Mouse (Mus musculus): Measurements from ENCODE around the gene Pde4d.

Gene Pde4d

GRCm38 (mm10) chr13:109380149-109380548, 930.4 kb downstream of the Pde4d start:
- in situ Hi-C loops (cut with MboI), result no loop called here

- in situ Hi-C loops (cut with MboI), result no loop called here
Measured at GRCm38 (mm10) chr13:109388626-109389220, 939.0 kb downstream of the Pde4d start.

- in situ Hi-C loops (cut with MboI), result no loop called here
Measured at GRCm38 (mm10) chr13:109402396-109402795, 952.6 kb downstream of the Pde4d start.

GRCm38 (mm10) chr13:109402936-109403335, 953.2 kb downstream of the Pde4d start:
- in situ Hi-C loops (cut with MboI), result no loop called here

- in situ Hi-C loops (cut with MboI), result no loop called here
Measured at GRCm38 (mm10) chr13:109406341-109406740, 956.6 kb downstream of the Pde4d start.

GRCm38 (mm10) chr13:109407371-109407770, 957.6 kb downstream of the Pde4d start:
- in situ Hi-C loops (cut with MboI), result no loop called here

GRCm38 (mm10) chr13:109420426-109420825, 970.7 kb downstream of the Pde4d start:
- in situ Hi-C loops (cut with MboI), result no loop called here

- in situ Hi-C loops (cut with MboI), result no loop called here
Measured at GRCm38 (mm10) chr13:109424906-109425305, 975.2 kb downstream of the Pde4d start.

- in situ Hi-C loops (cut with MboI), result no loop called here
Measured at GRCm38 (mm10) chr13:109425548-109425947, 975.8 kb downstream of the Pde4d start.

GRCm38 (mm10) chr13:109426058-109426457, 976.3 kb downstream of the Pde4d start:
- in situ Hi-C loops (cut with MboI), result no loop called here

GRCm38 (mm10) chr13:109427541-109427940, 977.8 kb downstream of the Pde4d start:
- in situ Hi-C loops (cut with MboI), result no loop called here

- in situ Hi-C loops (cut with MboI), result no loop called here
Measured at GRCm38 (mm10) chr13:109429544-109429943, 979.8 kb downstream of the Pde4d start.

- in situ Hi-C loops (cut with MboI), result no loop called here
Measured at GRCm38 (mm10) chr13:109437231-109437776, 987.6 kb downstream of the Pde4d start.

GRCm38 (mm10) chr13:109439436-109440161, 989.9 kb downstream of the Pde4d start:
- in situ Hi-C loops (cut with MboI), result no loop called here

GRCm38 (mm10) chr13:109440331-109440730, 990.6 kb downstream of the Pde4d start:
- in situ Hi-C loops (cut with MboI), result no loop called here

GRCm38 (mm10) chr13:109440881-109441280, 991.1 kb downstream of the Pde4d start:
- in situ Hi-C loops (cut with MboI), result no loop called here

GRCm38 (mm10) chr13:109441401-109441973, 991.7 kb downstream of the Pde4d start:
- in situ Hi-C loops (cut with MboI), result no loop called here

- in situ Hi-C loops (cut with MboI), result no loop called here
Measured at GRCm38 (mm10) chr13:109446138-109446537, 996.4 kb downstream of the Pde4d start.

- in situ Hi-C loops (cut with MboI), result no loop called here
Measured at GRCm38 (mm10) chr13:109448121-109448520, 998.4 kb downstream of the Pde4d start.

GRCm38 (mm10) chr13:109474344-109474743, 1024.6 kb downstream of the Pde4d start:
- in situ Hi-C loops (cut with MboI), result no loop called here

- in situ Hi-C loops (cut with MboI), result no loop called here
Measured at GRCm38 (mm10) chr13:109481446-109481845, 1031.7 kb downstream of the Pde4d start.

- in situ Hi-C loops (cut with MboI), result no loop called here
Measured at GRCm38 (mm10) chr13:109486166-109486565, 1036.4 kb downstream of the Pde4d start.

- in situ Hi-C loops (cut with MboI), result no loop called here
Measured at GRCm38 (mm10) chr13:109487378-109487777, 1037.6 kb downstream of the Pde4d start.
